Mouse (Mus musculus): ENCODE measurements around the gene Gm14403.
"Not testable (repeated sequence)": the region's sequence is repeated elsewhere in the genome, so short reads cannot be mapped to it uniquely, and the experiment has no call there.

Gm14403 gene

GRCm38 (mm10) chr2:177498067-177498466 lies at the start of gene Gm14403:
Gene Gm14403 (plus strand): TSS chr2:177498215.
- DNase-seq (ENCODE audit: low read depth, low spot score), result peak; percentile 13

DNA sequence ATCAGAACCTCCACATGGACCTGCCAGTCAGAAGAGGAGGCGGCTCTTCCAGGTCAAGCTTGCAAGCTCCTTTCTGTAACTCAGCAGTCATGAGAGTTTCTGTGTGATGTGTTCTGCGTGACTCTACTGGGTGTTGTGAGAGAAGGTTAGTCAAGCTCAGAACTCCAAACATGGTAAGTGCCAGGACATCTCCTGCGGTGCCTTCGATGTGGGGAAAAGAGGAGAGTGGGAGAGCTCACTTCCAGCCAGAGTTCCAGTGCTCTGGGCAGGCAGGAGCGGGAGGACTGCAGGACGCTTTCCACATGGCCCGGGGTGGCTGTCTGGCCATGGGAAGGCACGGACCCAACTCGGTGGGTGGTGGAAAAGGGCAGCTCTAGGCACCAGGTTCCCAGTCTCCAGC lies 33.3 kb upstream of the Gm14403 start, which contains the start of gene Zfp970:
Gene Zfp970, plus strand, starts transcription at position 58 of the 400 bp plus-strand sequence.
- peak; percentile 0 for DNase-seq (ENCODE audit: low read depth, low spot score)

DNA sequence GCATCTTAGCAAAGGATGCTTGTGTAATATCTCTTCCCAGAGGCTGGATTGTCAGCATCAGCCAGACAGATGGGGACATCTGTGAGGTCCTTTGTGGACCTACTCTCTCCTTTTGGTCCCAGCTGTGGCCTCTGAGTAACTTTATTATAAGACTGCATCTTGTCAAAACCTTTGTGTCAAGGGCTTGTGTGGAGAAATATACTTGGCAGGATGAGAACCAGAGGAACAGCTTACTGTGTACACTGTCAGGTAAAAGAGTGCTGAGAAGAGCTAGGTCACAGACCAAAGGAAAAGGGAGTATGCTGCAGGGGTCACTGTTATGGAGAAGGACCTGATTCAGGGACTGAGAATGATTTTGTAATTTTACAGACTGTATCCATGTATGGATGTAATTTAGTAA lies 29.8 kb upstream of the Gm14403 start:
- not testable (repeated sequence) for DNase-seq (ENCODE audit: low read depth, low spot score)

DNA sequence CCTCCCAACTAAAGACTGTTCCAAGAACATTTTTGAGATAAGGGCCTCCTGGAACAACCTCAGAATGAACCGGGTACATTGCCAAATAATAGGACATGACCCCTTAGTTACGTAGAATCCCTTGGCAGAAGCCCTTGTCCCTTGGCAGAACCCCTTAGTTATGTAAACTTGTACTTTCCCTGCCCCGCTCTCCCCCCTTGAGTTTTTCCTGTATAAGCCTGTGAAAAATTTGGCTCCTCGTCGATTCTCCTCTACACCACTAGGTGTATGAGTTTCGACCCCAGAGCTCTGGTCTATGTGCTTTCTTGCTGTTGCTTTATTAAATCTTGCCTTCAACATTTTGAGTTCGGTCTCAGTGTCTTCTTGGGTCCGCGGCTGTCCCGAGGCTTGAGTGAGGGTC lies 25.8 kb upstream of the Gm14403 start:
- DNase-seq (ENCODE audit: low read depth, low spot score), result not testable (repeated sequence)

- DNase-seq (ENCODE audit: low read depth, low spot score), result not testable (repeated sequence)
Observed at GRCm38 (mm10) chr2:177481971-177482370, 16.0 kb upstream of the Gm14403 start.

- DNase-seq (ENCODE audit: low read depth, low spot score), result not testable (repeated sequence)
Observed at GRCm38 (mm10) chr2:177483238-177483948, 14.6 kb upstream of the Gm14403 start.

GRCm38 (mm10) chr2:177499182-177499581 lies 1.2 kb downstream of the Gm14403 start:
- not testable (repeated sequence) for DNase-seq (ENCODE audit: low read depth, low spot score)

- DNase-seq (ENCODE audit: low read depth, low spot score), result not testable (repeated sequence)
Observed at GRCm38 (mm10) chr2:177505211-177505719, 7.2 kb downstream of the Gm14403 start.

DNA sequence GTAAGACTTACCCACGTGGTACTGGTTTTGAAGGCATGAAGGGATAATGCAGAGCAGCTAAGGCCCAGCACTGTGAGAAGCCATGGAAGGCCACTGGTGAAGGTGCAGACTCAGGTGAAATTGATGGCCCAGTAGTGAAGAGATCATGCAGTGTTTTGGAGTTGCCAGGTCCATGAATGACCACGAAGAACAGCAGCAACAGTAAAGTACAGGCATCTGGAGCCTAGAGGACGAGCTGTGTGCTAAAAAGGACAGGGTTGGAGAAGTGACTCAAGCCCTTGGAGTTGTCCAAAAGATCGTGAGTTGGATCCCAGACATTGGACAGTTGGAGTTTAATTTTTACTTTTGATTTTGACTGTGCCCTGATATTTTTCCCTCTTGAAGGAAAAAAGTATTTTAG lies 13.4 kb downstream of the Gm14403 start:
- not testable (repeated sequence) for DNase-seq (ENCODE audit: low read depth, low spot score)

DNA sequence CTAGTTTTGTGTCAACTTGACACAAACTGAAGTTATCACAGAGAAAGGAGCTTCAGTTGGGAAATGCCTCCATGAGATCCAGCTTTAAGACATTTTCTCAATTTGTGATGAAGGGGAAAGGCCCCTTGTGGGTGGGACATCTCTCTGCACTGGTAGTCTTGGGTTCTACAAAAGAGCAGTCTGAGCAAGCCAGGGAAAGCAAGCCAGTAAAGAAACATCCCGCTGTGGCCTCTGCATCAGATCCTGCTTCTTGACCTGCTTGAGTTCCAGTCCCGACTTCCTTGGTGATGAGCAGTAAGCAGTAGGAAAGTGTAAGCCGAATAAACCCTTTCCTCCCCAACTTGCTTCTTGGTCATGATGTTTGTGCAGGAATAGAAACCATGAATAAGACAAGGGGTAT lies 14.0 kb downstream of the Gm14403 start:
- DNase-seq (ENCODE audit: low read depth, low spot score), result not testable (repeated sequence)

GRCm38 (mm10) chr2:177513991-177514479 lies 16.0 kb downstream of the Gm14403 start:
- not testable (repeated sequence) for DNase-seq (ENCODE audit: low read depth, low spot score)

DNA sequence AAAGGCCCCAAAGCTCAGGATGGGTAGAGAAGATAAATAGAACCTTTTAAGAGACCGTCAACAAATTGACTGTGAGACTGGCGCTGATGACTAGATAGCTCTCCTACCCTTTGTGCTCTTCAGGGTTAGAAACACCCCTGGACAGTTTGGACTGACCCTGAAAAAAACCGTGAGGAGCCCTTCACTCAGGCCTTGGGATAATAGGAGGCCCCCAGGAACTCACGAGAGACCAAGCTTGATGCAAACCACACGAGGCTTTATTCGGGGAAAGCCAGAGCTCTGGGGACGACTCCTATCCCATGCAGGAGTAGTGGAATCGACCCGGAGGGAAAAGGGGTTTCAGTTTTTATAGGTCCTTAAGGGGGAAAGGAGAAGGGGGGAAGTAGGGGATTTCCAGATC lies 19.7 kb downstream of the Gm14403 start:
- DNase-seq (ENCODE audit: low read depth, low spot score), result not testable (repeated sequence)

DNA sequence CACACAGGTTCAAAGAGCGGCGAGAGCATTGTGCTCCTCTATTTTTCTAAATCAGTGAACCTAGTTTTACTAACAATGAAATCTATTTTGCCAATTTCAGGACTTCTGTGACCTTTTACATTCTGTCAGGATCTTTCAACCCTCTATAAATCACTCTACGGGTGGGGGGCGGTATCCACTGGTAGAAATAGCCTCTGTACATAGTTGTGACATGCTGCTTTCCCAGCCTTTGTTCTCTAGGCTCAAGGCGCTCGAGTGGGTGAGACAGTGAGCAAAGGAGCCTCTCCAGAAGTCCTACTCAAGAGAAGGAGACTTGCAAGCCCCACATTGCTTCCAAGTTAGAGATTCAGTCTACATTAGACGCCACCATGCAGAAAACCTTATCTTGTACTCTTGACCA lies 20.3 kb downstream of the Gm14403 start:
- DNase-seq (ENCODE audit: low read depth, low spot score), result not testable (repeated sequence)

- not testable (repeated sequence) for DNase-seq (ENCODE audit: low read depth, low spot score)
Observed at GRCm38 (mm10) chr2:177518960-177519359, 20.9 kb downstream of the Gm14403 start.

DNA sequence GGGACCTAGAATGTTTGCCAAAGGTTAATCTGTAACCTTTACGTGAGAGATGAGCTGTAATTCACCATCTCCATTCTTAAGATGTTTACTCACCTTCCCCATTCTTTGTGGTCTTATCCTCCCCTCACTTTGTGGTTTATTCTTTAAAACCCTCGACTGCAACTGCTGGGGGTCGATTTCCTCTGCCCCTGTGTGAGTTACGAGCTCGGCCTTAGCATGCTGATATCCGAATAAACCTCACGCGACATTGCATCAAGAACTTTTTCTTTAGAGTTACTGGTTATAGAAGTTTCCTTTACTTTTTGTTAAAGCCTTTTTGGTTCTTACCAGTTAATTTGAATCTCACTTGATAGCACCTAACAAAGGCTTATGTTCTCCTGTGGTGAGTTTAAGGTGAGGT lies 22.0 kb downstream of the Gm14403 start:
- DNase-seq (ENCODE audit: low read depth, low spot score), result no peak

GRCm38 (mm10) chr2:177523061-177523460 lies 25.0 kb downstream of the Gm14403 start:
- DNase-seq (ENCODE audit: low read depth, low spot score), result no peak

- DNase-seq (ENCODE audit: low read depth, low spot score), result not testable (repeated sequence)
Observed at GRCm38 (mm10) chr2:177523674-177524073, 25.7 kb downstream of the Gm14403 start.

GRCm38 (mm10) chr2:177524171-177524570 lies 26.2 kb downstream of the Gm14403 start:
- not testable (repeated sequence) for DNase-seq (ENCODE audit: low read depth, low spot score)

DNA sequence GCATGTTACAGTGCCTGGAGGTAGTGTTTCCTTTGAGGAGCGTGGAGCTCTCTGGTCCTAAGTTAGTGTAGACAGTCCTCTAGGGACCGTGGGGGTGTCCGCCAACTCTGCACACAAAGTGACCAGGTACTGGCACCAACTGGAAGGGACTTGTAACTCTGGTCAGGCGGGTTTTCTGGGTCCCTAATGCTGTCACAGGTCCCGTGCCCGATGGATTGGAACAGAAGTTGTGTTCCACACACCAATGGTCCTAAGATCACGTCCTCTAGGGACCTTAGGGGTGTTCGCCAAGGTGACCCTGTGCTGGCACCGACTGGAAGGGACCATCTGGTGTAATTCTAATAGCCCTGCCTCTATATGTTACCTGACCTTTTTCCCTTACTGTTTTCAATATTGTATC lies 37.9 kb downstream of the Gm14403 start:
- no peak for DNase-seq (ENCODE audit: low read depth, low spot score)

- not testable (repeated sequence) for DNase-seq (ENCODE audit: low read depth, low spot score)
Observed at GRCm38 (mm10) chr2:177537141-177537540, 39.1 kb downstream of the Gm14403 start.

DNA sequence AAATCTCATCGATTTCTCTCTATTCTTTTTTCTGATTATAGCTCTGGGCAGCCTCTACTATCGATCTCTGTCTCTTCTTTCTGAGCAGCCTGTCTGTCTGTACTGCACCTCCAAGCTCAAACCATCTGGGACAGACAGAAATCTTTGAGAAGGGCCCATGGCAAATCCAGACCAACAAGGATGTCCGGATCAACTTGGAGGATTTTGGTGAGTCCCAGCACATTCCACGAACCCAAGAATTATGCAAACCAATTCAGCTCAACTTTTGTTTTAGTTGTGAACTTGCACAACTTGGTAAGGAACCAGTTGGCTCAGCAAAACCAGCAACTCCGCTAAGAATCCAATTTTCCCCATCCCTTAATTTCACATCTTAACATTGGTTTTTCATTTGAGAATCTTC lies 39.7 kb downstream of the Gm14403 start:
- not testable (repeated sequence) for DNase-seq (ENCODE audit: low read depth, low spot score)

DNA sequence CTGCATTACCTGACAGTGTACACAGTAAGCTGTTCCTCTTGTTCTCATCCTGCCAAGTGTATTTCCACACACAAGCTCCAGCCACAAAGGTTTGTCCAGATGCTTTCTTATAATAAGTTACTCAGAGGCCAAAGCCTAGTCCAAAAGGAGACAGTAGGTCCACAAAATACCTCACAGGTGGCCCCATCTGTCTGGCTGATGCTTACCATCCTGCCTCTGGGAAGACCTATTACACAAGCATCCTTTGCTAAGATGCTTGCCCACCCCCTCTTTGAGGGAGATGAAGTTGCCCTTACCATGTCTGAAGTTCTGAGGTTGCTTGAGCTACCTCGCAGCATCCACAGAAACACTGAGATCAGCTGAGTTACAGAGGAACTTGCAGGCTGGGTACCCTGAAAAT lies 57.2 kb downstream of the Gm14403 start:
- not testable (repeated sequence) for DNase-seq (ENCODE audit: low read depth, low spot score)
